Mouse (Mus musculus): Measurements from ENCODE around the gene Zfp420. TPM values are rescaled to one million over a fixed set of nuclear protein-coding genes. Genes with fewer than 3 reads are reported as not detected.
"Not testable (repeated sequence)": the region's sequence is repeated elsewhere in the genome, so short reads cannot be mapped to it uniquely, and the experiment has no call there.

Gene Zfp420
- polyA plus RNA-seq, 1 experiment from 2014 or later: 20.5 TPM

GRCm38 (mm10) chr7:29844616-29845015 lies 15.2 kb upstream of the Zfp420 start:
- Histone ChIP-seq H3K4me3 (replicated peaks) (no peak overlapping the region), H3K4me1 (no peaks in the 10 kb centered on the region), H3K27me3 (replicated peaks) (no peaks in the 10 kb centered on the region), H3K9ac (replicated peaks) (no peak overlapping the region), H3K36me3 (peaks cover 55% of the 10 kb centered on the region), H3K9me3 (replicated peaks) (no peaks in the 10 kb centered on the region), H3K27ac (replicated peaks) (no peak overlapping the region), H3K4me2 (no peak overlapping the region)
- 93% methylated on average over 5 of the region's 5 CpGs for WGBS
- ATAC-seq (ENCODE audit: low FRiP score): no peak

GRCm38 (mm10) chr7:29852831-29853218 lies 7.0 kb upstream of the Zfp420 start:
- Histone ChIP-seq H3K27me3 (replicated peaks) (no peaks in the 10 kb centered on the region), H3K36me3 (peaks cover 24% of the 10 kb centered on the region), H3K4me2 (peak overlapping the region; percentile 78), H3K9me3 (replicated peaks) (no peaks in the 10 kb centered on the region), H3K9ac (replicated peaks) (peak overlapping the region; percentile 65), H3K4me1 (peaks cover 12% of the 10 kb centered on the region), H3K4me3 (replicated peaks) (peak overlapping the region; percentile 57), H3K27ac (replicated peaks) (peak overlapping the region; percentile 71)
- peak; percentile 28; the same call in 1 of the 2 replicates for ATAC-seq (ENCODE audit: low FRiP score)
- WGBS: 56% methylated on average over 9 of the region's 9 CpGs

- WGBS: 2% methylated on average over 21 of the region's 21 CpGs
- Histone ChIP-seq H3K27me3 (replicated peaks) (no peaks in the 10 kb centered on the region), H3K4me1 (peaks cover 12% of the 10 kb centered on the region)
Measured at GRCm38 (mm10) chr7:29853219-29853842, 6.4 kb upstream of the Zfp420 start, which contains the start of gene Zfp940. TSS of gene Zfp940 (minus strand) at chr7:29853669.

GRCm38 (mm10) chr7:29861660-29862059 lies 1.9 kb downstream of the Zfp420 start:
- Histone ChIP-seq H3K27ac (replicated peaks) (no peak overlapping the region), H3K4me2 (no peak overlapping the region), H3K27me3 (replicated peaks) (no peaks in the 10 kb centered on the region), H3K36me3 (peaks cover 10% of the 10 kb centered on the region; the same call in 1 of the 2 replicates), H3K4me3 (replicated peaks) (no peak overlapping the region), H3K9me3 (replicated peaks) (no peaks in the 10 kb centered on the region), H3K4me1 (peaks cover 12% of the 10 kb centered on the region), H3K9ac (replicated peaks) (no peak overlapping the region)
- no peak for ATAC-seq (ENCODE audit: low FRiP score)
- 95% methylated on average over 7 of the region's 7 CpGs for WGBS

More at GRCm38 (mm10) chr7:29853219-29853842, 6.4 kb upstream of the Zfp420 start, which contains the start of gene Zfp940:
- peaks cover 24% of the 10 kb centered on the region for H3K36me3 ChIP-seq
- H3K9me3 ChIP-seq (replicated peaks): no peaks in the 10 kb centered on the region
- H3K4me2 ChIP-seq: peak within 1 kb of the TSS; percentile 78
- peak; percentile 97 for ATAC-seq (ENCODE audit: low FRiP score)
- H3K4me3 ChIP-seq (replicated peaks): peak within 1 kb of the TSS; percentile 57
- peak within 1 kb of the TSS; percentile 71 for H3K27ac ChIP-seq (replicated peaks)
- peak within 1 kb of the TSS; percentile 65 for H3K9ac ChIP-seq (replicated peaks)

- Histone ChIP-seq H3K27ac (replicated peaks) (no peak overlapping the region), H3K9ac (replicated peaks) (no peak overlapping the region), H3K36me3 (peaks cover 73% of the 10 kb centered on the region), H3K4me2 (no peak overlapping the region), H3K9me3 (replicated peaks) (peaks cover 34% of the 10 kb centered on the region), H3K4me1 (no peaks in the 10 kb centered on the region), H3K27me3 (replicated peaks) (no peaks in the 10 kb centered on the region), H3K4me3 (replicated peaks) (no peak overlapping the region)
- 94% methylated on average over 10 of the region's 10 CpGs for WGBS
- no peak for ATAC-seq (ENCODE audit: low FRiP score)
Measured at GRCm38 (mm10) chr7:29874256-29874655, 14.5 kb downstream of the Zfp420 start.

GRCm38 (mm10) chr7:29877561-29877960 lies 17.8 kb downstream of the Zfp420 start:
- H3K4me3 ChIP-seq (replicated peaks); ATAC-seq (ENCODE audit: low FRiP score); H3K27ac ChIP-seq (replicated peaks); H3K27me3 ChIP-seq (replicated peaks); H3K4me1 ChIP-seq; H3K4me2 ChIP-seq; H3K9ac ChIP-seq (replicated peaks): not testable (repeated sequence)
- H3K36me3 ChIP-seq: peaks cover 57% of the 10 kb centered on the region
- 97% methylated on average over 9 of the region's 9 CpGs for WGBS
- H3K9me3 ChIP-seq (replicated peaks): peaks cover 29% of the 10 kb centered on the region

- H3K9me3 ChIP-seq (replicated peaks): peaks cover 15% of the 10 kb centered on the region
- H3K9ac ChIP-seq (replicated peaks): no peak overlapping the region
- H3K4me1 ChIP-seq: no peaks in the 10 kb centered on the region
- no peak for ATAC-seq (ENCODE audit: low FRiP score)
- no peak overlapping the region for H3K27ac ChIP-seq (replicated peaks)
- peaks cover 38% of the 10 kb centered on the region for H3K36me3 ChIP-seq
- 77% methylated on average over 7 of the region's 7 CpGs for WGBS
- H3K4me2 ChIP-seq: no peak overlapping the region
- H3K27me3 ChIP-seq (replicated peaks): no peaks in the 10 kb centered on the region
- no peak overlapping the region for H3K4me3 ChIP-seq (replicated peaks)
Measured at GRCm38 (mm10) chr7:29880056-29880455, 20.3 kb downstream of the Zfp420 start.

GRCm38 (mm10) chr7:29880916-29881315 lies 21.1 kb downstream of the Zfp420 start:
- H3K27me3 ChIP-seq (replicated peaks): no peaks in the 10 kb centered on the region
- no peak overlapping the region for H3K9ac ChIP-seq (replicated peaks)
- no peak for ATAC-seq (ENCODE audit: low FRiP score)
- peaks cover 30% of the 10 kb centered on the region for H3K36me3 ChIP-seq
- peaks cover 13% of the 10 kb centered on the region for H3K9me3 ChIP-seq (replicated peaks)
- no peak overlapping the region for H3K27ac ChIP-seq (replicated peaks)
- 89% methylated on average over 7 of the region's 7 CpGs for whole genome bisulfite sequencing
- no peak overlapping the region for H3K4me3 ChIP-seq (replicated peaks)
- no peaks in the 10 kb centered on the region for H3K4me1 ChIP-seq
- no peak overlapping the region for H3K4me2 ChIP-seq

GRCm38 (mm10) chr7:29890501-29890900 lies 30.7 kb downstream of the Zfp420 start:
- Histone ChIP-seq H3K36me3 (peaks cover 55% of the 10 kb centered on the region), H3K9me3 (replicated peaks) (peaks cover 64% of the 10 kb centered on the region)

GRCm38 (mm10) chr7:29892756-29893155 lies 33.0 kb downstream of the Zfp420 start:
- no peak overlapping the region for H3K4me3 ChIP-seq (replicated peaks)
- peaks cover 77% of the 10 kb centered on the region for H3K36me3 ChIP-seq
- H3K9ac ChIP-seq (replicated peaks): no peak overlapping the region
- H3K27ac ChIP-seq (replicated peaks): no peak overlapping the region
- 98% methylated on average over 4 of the region's 4 CpGs for WGBS
- H3K4me1 ChIP-seq: no peaks in the 10 kb centered on the region
- no peak overlapping the region for H3K4me2 ChIP-seq
- no peaks in the 10 kb centered on the region for H3K27me3 ChIP-seq (replicated peaks)
- peaks cover 49% of the 10 kb centered on the region for H3K9me3 ChIP-seq (replicated peaks)
- ATAC-seq (ENCODE audit: low FRiP score): no peak

More at GRCm38 (mm10) chr7:29890501-29890900, 30.7 kb downstream of the Zfp420 start:
- WGBS: 97% methylated on average over 7 of the region's 7 CpGs
- H3K27ac ChIP-seq (replicated peaks): no peak overlapping the region
- H3K9ac ChIP-seq (replicated peaks): no peak overlapping the region
- H3K27me3 ChIP-seq (replicated peaks): no peaks in the 10 kb centered on the region
- no peak overlapping the region for H3K4me2 ChIP-seq
- H3K4me3 ChIP-seq (replicated peaks): no peak overlapping the region
- ATAC-seq (ENCODE audit: low FRiP score): no peak
- no peaks in the 10 kb centered on the region for H3K4me1 ChIP-seq

GRCm38 (mm10) chr7:29898351-29898750 lies 38.6 kb downstream of the Zfp420 start:
- H3K27ac ChIP-seq (replicated peaks): no peak overlapping the region
- H3K4me1 ChIP-seq: no peaks in the 10 kb centered on the region
- H3K9ac ChIP-seq (replicated peaks): no peak overlapping the region
- peaks cover 27% of the 10 kb centered on the region for H3K9me3 ChIP-seq (replicated peaks)
- WGBS: 94% methylated on average over 4 of the region's 4 CpGs
- no peak for ATAC-seq (ENCODE audit: low FRiP score)
- H3K27me3 ChIP-seq (replicated peaks): no peaks in the 10 kb centered on the region
- no peak overlapping the region for H3K4me3 ChIP-seq (replicated peaks)
- H3K36me3 ChIP-seq: peaks cover 88% of the 10 kb centered on the region
- no peak overlapping the region for H3K4me2 ChIP-seq

GRCm38 (mm10) chr7:29904101-29904500 lies 44.3 kb downstream of the Zfp420 start:
- Histone ChIP-seq H3K4me1 (peaks cover 14% of the 10 kb centered on the region), H3K4me3 (replicated peaks) (no peak overlapping the region), H3K4me2 (no peak overlapping the region), H3K9ac (replicated peaks) (no peak overlapping the region), H3K36me3 (peaks cover 36% of the 10 kb centered on the region), H3K27ac (replicated peaks) (no peak overlapping the region), H3K27me3 (replicated peaks) (no peaks in the 10 kb centered on the region), H3K9me3 (replicated peaks) (no peaks in the 10 kb centered on the region)
- ATAC-seq (ENCODE audit: low FRiP score): no peak
- WGBS: 96% methylated on average over 4 of the region's 4 CpGs

Measured in neural tube, embryonic 15.5 days (tissue).